Mouse (Mus musculus) left cerebral cortex, adult 18-20 months (tissue): ENCODE data around the gene Vmn1r3. TPM values are rescaled to one million over a fixed set of nuclear protein-coding genes. Genes with fewer than 3 reads are reported as not detected.
A peak's percentile ranks its signal among the peaks of the same experiment; 100 is the strongest.
"Not testable (repeated sequence)": the region's sequence is repeated elsewhere in the genome, so short reads cannot be mapped to it uniquely, and the experiment has no call there.

Experiments
- DNase-seq, 2 experiments: peaks; one replicate each; pipeline ENCODE4 v3.0.0; 2021 to 2022; ENCODE audit warnings: low spot score in 2 of 2, mixed read lengths in 1 of 2
- long read RNA-seq, 2 experiments: library from polyadenylated mRNA; stranded (forward); transcript quantifications; one replicate each; pipeline ENCODE4 v2.0.0; 2021
- total RNA-seq, 2 experiments: library from RNA; stranded (reverse); gene quantifications; 2 replicates each; pipeline ENCODE4 v1.2.3; 2021

Gene Vmn1r3
- total RNA-seq = not detected
- long read RNA-seq, experiment 1 = 0 reads
- long read RNA-seq, experiment 2 = 0 reads

GRCm38 (mm10) chr4:3185258-3185657, at the start of gene Vmn1r3:
Vmn1r3 (minus strand) TSS chr4:3185358.
- not testable (repeated sequence) for DNase-seq

GRCm38 (mm10) chr4:3232053-3232452, 46.9 kb upstream of the Vmn1r3 start:
- DNase-seq = peak in 1 of 2 experiments; percentile 25

GRCm38 (mm10) chr4:3230908-3231684, 45.9 kb upstream of the Vmn1r3 start:
- DNase-seq = no peak

DNA sequence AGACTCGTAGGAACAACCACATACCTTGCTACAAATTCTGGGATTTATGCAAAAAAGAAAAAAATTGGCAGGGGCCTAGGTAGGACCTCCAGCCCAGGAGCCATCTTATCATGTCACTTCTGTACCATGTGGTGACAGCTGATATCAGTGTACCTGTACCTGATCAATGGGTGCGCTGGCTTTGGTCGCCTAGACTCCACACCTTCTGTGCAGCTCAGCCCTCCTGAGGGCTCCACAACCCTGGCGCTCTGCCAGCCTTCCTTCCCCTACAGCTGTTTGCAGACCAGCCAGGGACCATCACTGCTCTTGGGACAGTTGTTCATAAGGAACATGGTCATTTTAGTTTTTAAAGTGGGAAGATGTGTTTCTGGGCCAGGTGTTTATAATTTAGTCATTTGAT, 44.4 kb upstream of the Vmn1r3 start:
- DNase-seq = no peak

DNA sequence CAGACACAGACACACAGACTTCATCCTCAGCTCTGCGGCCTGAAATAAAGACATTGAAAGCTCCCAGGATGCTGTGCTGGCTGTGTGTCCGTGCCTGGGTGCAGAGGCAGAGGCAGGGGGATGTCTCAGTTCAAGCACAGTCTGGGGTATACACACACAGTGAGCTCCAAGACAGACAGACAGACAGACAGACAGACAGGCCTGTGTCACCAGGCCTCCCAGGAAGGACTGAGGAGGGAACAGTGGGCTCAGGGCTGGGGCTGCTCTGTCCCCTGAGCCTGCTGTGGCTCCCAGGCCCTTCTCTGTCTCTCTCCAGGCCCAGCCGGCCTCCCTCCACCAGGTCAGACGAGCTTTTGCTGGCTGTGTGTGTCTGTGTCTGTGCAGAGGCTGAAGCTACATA, 43.3 kb upstream of the Vmn1r3 start:
- DNase-seq = no peak

GRCm38 (mm10) chr4:3227751-3228150, 42.6 kb upstream of the Vmn1r3 start:
- DNase-seq = no peak

GRCm38 (mm10) chr4:3226488-3226887, 41.3 kb upstream of the Vmn1r3 start:
- no peak for DNase-seq

GRCm38 (mm10) chr4:3225416-3225815, 40.3 kb upstream of the Vmn1r3 start:
- DNase-seq = not testable (repeated sequence)

GRCm38 (mm10) chr4:3224848-3225247, 39.7 kb upstream of the Vmn1r3 start:
- DNase-seq = not testable (repeated sequence)

- DNase-seq = not testable (repeated sequence)
These were observed 38.5 kb upstream of the Vmn1r3 start for GRCm38 (mm10) chr4:3223483-3224209.

- not testable (repeated sequence) for DNase-seq
These were observed 31.2 kb upstream of the Vmn1r3 start for GRCm38 (mm10) chr4:3216382-3216781.

- not testable (repeated sequence) for DNase-seq
These were observed 28.2 kb upstream of the Vmn1r3 start for GRCm38 (mm10) chr4:3213349-3213748.

GRCm38 (mm10) chr4:3209643-3210217, 24.6 kb upstream of the Vmn1r3 start:
- not testable (repeated sequence) for DNase-seq

DNA sequence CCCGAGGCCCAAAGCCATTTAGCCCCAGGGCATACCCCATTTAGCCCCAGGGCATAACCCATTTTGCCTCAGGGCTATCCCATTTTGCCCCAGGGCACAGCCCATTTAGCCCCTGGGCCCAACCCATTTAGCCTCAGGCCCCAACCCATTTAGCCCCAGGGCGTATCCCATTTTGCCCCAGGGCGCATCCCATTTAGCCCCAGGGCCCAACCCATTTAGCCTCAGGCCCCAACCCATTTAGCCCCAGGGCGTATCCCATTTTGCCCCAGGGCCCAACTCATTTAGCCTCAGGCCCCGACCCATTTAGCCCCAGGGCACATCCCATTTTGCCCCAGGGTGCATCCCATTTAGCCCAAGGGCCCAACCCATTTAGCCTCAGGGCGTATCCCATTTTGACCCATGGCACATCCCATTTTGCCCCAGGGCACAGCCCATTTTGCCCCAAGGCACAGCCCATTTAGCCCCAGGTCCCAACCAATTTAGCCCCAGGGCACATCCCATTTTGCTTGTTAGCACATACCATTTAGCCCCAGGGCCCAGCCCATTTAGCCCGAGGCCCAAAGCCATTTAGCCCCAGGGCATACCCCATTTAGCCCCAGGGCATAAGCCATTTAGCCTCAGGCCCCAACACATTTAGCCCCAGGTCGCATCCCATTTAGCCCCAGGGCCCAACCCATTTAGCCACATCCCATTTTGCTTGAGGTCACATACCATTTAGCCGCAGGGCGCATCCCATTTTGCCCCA, 8.2 kb downstream of the Vmn1r3 start:
- DNase-seq = not testable (repeated sequence)

DNA sequence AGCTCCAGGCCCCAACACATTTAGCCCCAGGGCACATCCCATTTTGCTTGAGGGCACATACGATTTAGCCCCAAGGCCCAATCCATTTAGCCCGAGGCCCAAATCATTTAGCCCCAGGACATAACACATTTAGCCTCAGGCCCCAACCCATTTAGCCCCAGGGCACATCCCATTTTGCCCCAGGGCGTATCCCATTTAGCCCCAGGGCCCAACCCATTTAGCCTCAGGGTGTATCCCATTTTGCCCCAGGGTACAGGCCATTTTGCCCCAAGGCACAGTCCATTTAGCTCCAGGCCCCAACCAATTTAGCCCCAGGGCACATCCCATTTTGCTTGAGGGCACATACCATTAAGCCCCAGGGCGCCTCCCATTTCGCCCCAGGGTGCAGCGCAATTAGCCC, 9.0 kb downstream of the Vmn1r3 start:
- DNase-seq = not testable (repeated sequence)

DNA sequence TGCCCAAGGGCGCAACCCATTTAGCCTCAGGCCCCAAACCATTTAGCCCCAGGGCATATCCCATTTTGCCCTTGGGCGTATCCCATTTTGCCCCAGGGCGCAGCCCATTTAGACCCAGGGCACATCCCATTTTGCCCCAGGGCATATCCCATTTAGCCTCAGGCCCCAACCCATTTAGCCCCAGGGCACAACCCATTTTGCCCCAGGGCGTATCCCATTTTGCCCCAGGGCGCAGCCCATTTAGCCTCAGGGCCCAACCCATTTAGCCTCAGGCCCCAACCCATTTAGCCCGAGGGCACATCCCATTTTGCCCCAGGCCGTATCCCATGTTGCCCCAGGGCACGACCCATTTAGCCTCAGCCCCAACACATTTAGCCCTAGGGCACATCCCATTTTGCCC, 9.4 kb downstream of the Vmn1r3 start:
- not testable (repeated sequence) for DNase-seq

DNA sequence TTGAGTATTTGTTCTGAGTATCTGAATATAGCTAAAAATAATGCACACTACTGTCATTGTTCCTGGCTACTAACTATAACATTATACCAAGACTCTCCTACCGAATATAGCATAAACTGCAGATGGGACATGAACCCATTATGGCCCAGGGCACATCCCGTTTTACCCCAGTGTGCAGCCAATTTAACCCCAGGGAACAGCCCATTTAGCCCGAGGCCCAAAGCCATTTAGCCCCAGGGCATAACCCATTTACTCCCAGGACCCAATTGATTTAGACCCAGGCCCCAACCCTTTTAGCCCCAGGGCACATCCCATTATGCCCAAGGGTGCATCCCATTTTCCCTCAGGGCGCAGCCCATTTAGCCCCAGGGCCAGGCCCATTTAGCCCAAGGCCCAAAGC, 10.6 kb downstream of the Vmn1r3 start:
- not testable (repeated sequence) for DNase-seq

- DNase-seq = not testable (repeated sequence)
These were observed 18.1 kb downstream of the Vmn1r3 start, which contains the start of gene Vmn1r2 for GRCm38 (mm10) chr4:3167020-3167419. Vmn1r2 (plus strand) TSS chr4:3167320.

DNA sequence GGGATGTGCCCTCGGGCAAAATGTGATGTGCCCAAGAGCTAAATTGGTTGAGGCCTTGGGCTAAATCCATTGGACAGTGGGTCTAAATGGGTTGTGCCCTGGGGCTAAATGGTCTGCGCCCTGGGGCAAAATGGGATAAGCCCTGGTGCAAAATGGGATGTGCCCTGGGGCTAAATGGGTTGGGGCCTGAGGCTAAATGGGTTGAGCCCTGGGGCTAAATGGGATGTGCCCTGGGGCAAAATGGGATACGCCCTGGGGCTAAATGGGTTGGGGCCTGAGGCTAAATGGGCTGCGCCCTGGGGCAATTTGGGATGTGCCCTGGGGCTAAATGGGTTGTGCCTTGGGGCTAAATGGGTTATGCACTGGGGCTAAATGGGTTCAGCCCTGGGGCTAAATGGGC, 20.1 kb downstream of the Vmn1r3 start:
- DNase-seq = peak in 1 of 2 experiments; percentile 11

DNA sequence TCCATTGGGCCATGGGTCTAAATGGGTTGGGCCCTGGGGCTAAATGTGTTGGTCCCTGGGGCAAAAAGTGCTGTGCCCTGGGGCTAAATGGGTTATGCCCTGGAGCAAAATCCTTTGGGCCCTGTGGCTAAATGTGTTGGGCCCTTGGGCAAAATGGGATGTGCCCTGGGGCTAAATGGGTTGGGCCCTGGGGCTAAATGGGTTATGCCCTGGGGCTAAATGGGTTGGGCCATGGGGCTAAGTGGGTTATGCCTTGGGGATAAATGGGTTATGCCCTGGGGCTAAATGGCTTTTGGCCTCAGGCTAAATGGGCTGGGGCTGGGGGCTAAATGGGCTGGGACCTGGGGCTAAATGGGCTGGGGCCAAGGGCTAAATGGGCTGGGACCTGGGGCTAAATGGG, 20.7 kb downstream of the Vmn1r3 start:
- DNase-seq = not testable (repeated sequence)

GRCm38 (mm10) chr4:3153320-3153719, 31.8 kb downstream of the Vmn1r3 start:
- DNase-seq = not testable (repeated sequence)
